25 mouse cellular contexts compared by ENCODE assay signal in genomic region chr17:28254804-28255203, GRCm38 (mm10). TPM values are rescaled to one million over a fixed set of nuclear protein-coding genes. Genes with fewer than 3 reads are reported as not detected.
DNase-seq lines count a peak whose midpoint lies in the region; ATAC-seq and TF ChIP-seq lines count a peak whose summit lies in the region.
"Had no signal": no experiment of that assay in that cellular context is flagged by ENCODE, and none has a peak within 500 bp of the region (broad histone marks: within the 10 kb centered on the region; RNA-seq: fewer than 3 reads in every experiment).

No protein-coding gene starts in this region.

- TF ChIP-seq CTCF in hindbrain, postnatal 0 days (IDR thresholded peaks at IDR 0.05; ENCODE audit: low read depth), result no peak
- no peak for TF ChIP-seq CTCF in midbrain, postnatal 0 days (IDR thresholded peaks at IDR 0.05)

- H3K9me3 ChIP-seq in hindbrain, embryonic 14.5 days (ENCODE audit: control insufficient read depth, low read length), result no peaks in the 10 kb centered on the region
- no peaks in the 10 kb centered on the region for H3K9me3 ChIP-seq in hindbrain, postnatal 0 days (ENCODE audit: low read length)
- no peaks in the 10 kb centered on the region for H3K9me3 ChIP-seq in midbrain, embryonic 13.5 days
- H3K9me3 ChIP-seq in midbrain, postnatal 0 days (ENCODE audit: low read length), result no peaks in the 10 kb centered on the region
- no peaks in the 10 kb centered on the region for H3K9me3 ChIP-seq in hindbrain, embryonic 15.5 days
- H3K9me3 ChIP-seq in neural tube, embryonic 14.5 days (ENCODE audit: control insufficient read depth, low read length), result no peaks in the 10 kb centered on the region
- H3K9me3 ChIP-seq: forebrain, embryonic 15.5 days had no signal

- no peak overlapping the region for H3K4me3 ChIP-seq in hindbrain, embryonic 14.5 days (replicated peaks; ENCODE audit: low read length)
- H3K4me3 ChIP-seq in hindbrain, postnatal 0 days (ENCODE audit: low read length), result no peak overlapping the region
- no peak overlapping the region for H3K4me3 ChIP-seq in midbrain, embryonic 13.5 days (replicated peaks)
- H3K4me3 ChIP-seq in midbrain, postnatal 0 days (ENCODE audit: low read depth, low read length), result no peak overlapping the region
- H3K4me3 ChIP-seq in hindbrain, embryonic 15.5 days, result no peak overlapping the region
- H3K4me3 ChIP-seq in neural tube, embryonic 14.5 days (ENCODE audit: low read depth, low read length), result no peak overlapping the region
- H3K4me3 ChIP-seq: embryonic facial prominence, embryonic 13.5 days; erythroblast, embryonic 14.5 days; forebrain, embryonic 15.5 days; layer of hippocampus, adult 2 months had no signal

- H3K27ac ChIP-seq in hindbrain, embryonic 14.5 days, result peak overlapping the region; percentile 66
- no peak overlapping the region for H3K27ac ChIP-seq in hindbrain, postnatal 0 days
- peak overlapping the region; percentile 40; the same call in 1 of the 2 replicates for H3K27ac ChIP-seq in midbrain, embryonic 13.5 days
- no peak overlapping the region for H3K27ac ChIP-seq in midbrain, postnatal 0 days (ENCODE audit: low read depth, low read length)
- peak overlapping the region; percentile 20 for H3K27ac ChIP-seq in hindbrain, embryonic 15.5 days (replicated peaks)
- peak overlapping the region; percentile 70; the same call in 1 of the 2 replicates for H3K27ac ChIP-seq in neural tube, embryonic 14.5 days (ENCODE audit: low read depth, low read length)
- H3K27ac ChIP-seq: forebrain, embryonic 15.5 days; layer of hippocampus, adult 2 months; liver, embryonic 14.5 days had no signal

- peaks cover 20% of the 10 kb centered on the region for H3K4me1 ChIP-seq in hindbrain, embryonic 14.5 days (replicated peaks; ENCODE audit: control insufficient read depth, insufficient read depth, low read length)
- H3K4me1 ChIP-seq in hindbrain, postnatal 0 days (ENCODE audit: insufficient read depth, low read length), result peaks cover 8% of the 10 kb centered on the region
- peaks cover 18% of the 10 kb centered on the region for H3K4me1 ChIP-seq in midbrain, embryonic 13.5 days (replicated peaks)
- no peaks in the 10 kb centered on the region for H3K4me1 ChIP-seq in midbrain, postnatal 0 days (ENCODE audit: insufficient read depth, low read length)
- H3K4me1 ChIP-seq in hindbrain, embryonic 15.5 days (replicated peaks), result peaks cover 26% of the 10 kb centered on the region
- H3K4me1 ChIP-seq in neural tube, embryonic 14.5 days (ENCODE audit: control insufficient read depth, insufficient read depth, low read length), result peaks cover 14% of the 10 kb centered on the region

- no peak for DNase-seq in hindbrain, embryonic 14.5 days (ENCODE audit: low spot score)
- no peak for DNase-seq in hindbrain, postnatal 0 days (ENCODE audit: low spot score)
- no peak for DNase-seq in midbrain, postnatal 0 days (ENCODE audit: low spot score)
- no peak for DNase-seq in embryo, embryonic 11 days
- DNase-seq: adrenal gland, adult 2 months; B cell, adult 2 months; cerebellum, adult 11-12 months; cerebellum, postnatal 10 days; gastrocnemius, postnatal 10 days; heart, adult 11 months; kidney, postnatal 25 days; lung, embryonic 14.5 days; thymus, adult 18-20 months; thymus, postnatal 4 days had no signal

- no peaks in the 10 kb centered on the region for H3K36me3 ChIP-seq in hindbrain, embryonic 14.5 days (replicated peaks; ENCODE audit: control insufficient read depth, insufficient read depth)
- H3K36me3 ChIP-seq in hindbrain, postnatal 0 days (ENCODE audit: insufficient read depth, low read length), result no peaks in the 10 kb centered on the region
- no peaks in the 10 kb centered on the region for H3K36me3 ChIP-seq in midbrain, embryonic 13.5 days
- H3K36me3 ChIP-seq in midbrain, postnatal 0 days (ENCODE audit: insufficient read depth, low read length), result no peaks in the 10 kb centered on the region
- H3K36me3 ChIP-seq in hindbrain, embryonic 15.5 days, result no peaks in the 10 kb centered on the region
- H3K36me3 ChIP-seq in neural tube, embryonic 14.5 days (ENCODE audit: control insufficient read depth, insufficient read depth, low read length), result no peaks in the 10 kb centered on the region
- H3K36me3 ChIP-seq: forebrain, embryonic 15.5 days had no signal

- WGBS in hindbrain, embryonic 14.5 days, result 53% methylated on average over 4 of the region's 4 CpGs
- 67% methylated on average over 4 of the region's 4 CpGs for WGBS in hindbrain, postnatal 0 days
- 76% methylated on average over 4 of the region's 4 CpGs for WGBS in midbrain, embryonic 13.5 days
- WGBS in midbrain, postnatal 0 days, result 73% methylated on average over 4 of the region's 4 CpGs
- WGBS in hindbrain, embryonic 15.5 days, result 48% methylated on average over 4 of the region's 4 CpGs
- 26% methylated on average over 4 of the region's 4 CpGs for WGBS in neural tube, embryonic 14.5 days

- ATAC-seq in hindbrain, embryonic 14.5 days (ENCODE audit: low FRiP score), result no peak
- ATAC-seq in hindbrain, postnatal 0 days, result no peak
- no peak for ATAC-seq in midbrain, embryonic 13.5 days
- ATAC-seq in midbrain, postnatal 0 days (ENCODE audit: low FRiP score), result no peak
- peak; percentile 52; the same call in 1 of the 2 replicates for ATAC-seq in hindbrain, embryonic 15.5 days (ENCODE audit: low FRiP score, low read depth)
- peak; percentile 52; the same call in 1 of the 2 replicates for ATAC-seq in neural tube, embryonic 14.5 days (ENCODE audit: low read depth)
- ATAC-seq: forebrain, embryonic 15.5 days; intestine, postnatal 0 days had no signal

- H3K9ac ChIP-seq in hindbrain, embryonic 14.5 days, result no peak overlapping the region
- H3K9ac ChIP-seq in hindbrain, postnatal 0 days (replicated peaks; ENCODE audit: low read length), result no peak overlapping the region
- no peak overlapping the region for H3K9ac ChIP-seq in midbrain, embryonic 13.5 days (replicated peaks)
- H3K9ac ChIP-seq in midbrain, postnatal 0 days (replicated peaks; ENCODE audit: low read length, poor library complexity, severe bottlenecking), result no peak overlapping the region
- H3K9ac ChIP-seq in hindbrain, embryonic 15.5 days, result no peak overlapping the region
- no peak overlapping the region for H3K9ac ChIP-seq in neural tube, embryonic 14.5 days (replicated peaks; ENCODE audit: low read depth, low read length)
- H3K9ac ChIP-seq: forebrain, embryonic 15.5 days; liver, embryonic 14.5 days; lung, embryonic 14.5 days had no signal

- no peak overlapping the region for H3K4me2 ChIP-seq in hindbrain, embryonic 14.5 days (replicated peaks)
- H3K4me2 ChIP-seq in hindbrain, postnatal 0 days (ENCODE audit: low read depth, low read length), result no peak overlapping the region
- no peak overlapping the region for H3K4me2 ChIP-seq in midbrain, embryonic 13.5 days (replicated peaks)
- H3K4me2 ChIP-seq in midbrain, postnatal 0 days (ENCODE audit: low read depth, low read length, poor library complexity, severe bottlenecking), result no peak overlapping the region
- no peak overlapping the region for H3K4me2 ChIP-seq in hindbrain, embryonic 15.5 days
- H3K4me2 ChIP-seq in neural tube, embryonic 14.5 days (ENCODE audit: low read depth, low read length), result no peak overlapping the region
- H3K4me2 ChIP-seq: embryonic facial prominence, embryonic 13.5 days; forebrain, embryonic 15.5 days; heart, embryonic 11.5 days; lung, embryonic 14.5 days had no signal

- H3K27me3 ChIP-seq in hindbrain, embryonic 14.5 days (ENCODE audit: control insufficient read depth, insufficient read depth, low read length), result no peaks in the 10 kb centered on the region
- H3K27me3 ChIP-seq in hindbrain, postnatal 0 days (ENCODE audit: insufficient read depth, low read length), result no peaks in the 10 kb centered on the region
- no peaks in the 10 kb centered on the region for H3K27me3 ChIP-seq in midbrain, embryonic 13.5 days
- no peaks in the 10 kb centered on the region for H3K27me3 ChIP-seq in midbrain, postnatal 0 days (ENCODE audit: insufficient read depth, low read length)
- no peaks in the 10 kb centered on the region for H3K27me3 ChIP-seq in hindbrain, embryonic 15.5 days
- no peaks in the 10 kb centered on the region for H3K27me3 ChIP-seq in neural tube, embryonic 14.5 days (ENCODE audit: control insufficient read depth, insufficient read depth, low read length)
- H3K27me3 ChIP-seq: CH12.LX; embryonic facial prominence, embryonic 13.5 days; forebrain, embryonic 15.5 days had no signal

RNA-seq across cellular contexts. Expression of gene Ppard, which starts 22.3 kb away (rescaled TPM):
- 1.6 and 1.8 TPM in 2 replicates for polyA plus RNA-seq in hindbrain, embryonic 14.5 days (2014; fragmentation: Nextera tagmentation; extraction: Ambion mirVana)
- total RNA-seq in hindbrain, postnatal 0 days (2014; rRNA removed), result 16.4 and 16.6 TPM in 2 replicates
- 1.4 and 1.7 TPM in 2 replicates for polyA plus RNA-seq in hindbrain, postnatal 0 days (2015; fragmentation: Nextera tagmentation; extraction: Ambion mirVana)
- polyA plus RNA-seq in midbrain, embryonic 13.5 days (2015; fragmentation: Nextera tagmentation; extraction: Ambion mirVana), result 0.84 and 1.4 TPM in 2 replicates
- total RNA-seq in midbrain, postnatal 0 days (2014; rRNA removed), result 7.7 and 10.1 TPM in 2 replicates
- 1.2 and 1.5 TPM in 2 replicates for polyA plus RNA-seq in midbrain, postnatal 0 days (2015; fragmentation: Nextera tagmentation; extraction: Ambion mirVana)
- polyA plus RNA-seq in hindbrain, embryonic 15.5 days (2015; fragmentation: Nextera tagmentation; extraction: Ambion mirVana), result 1.8 and 2.2 TPM in 2 replicates
- 1.3 and 2.0 TPM in 2 replicates for polyA plus RNA-seq in neural tube, embryonic 14.5 days (2014; fragmentation: Nextera tagmentation; extraction: Ambion mirVana)

RNA-seq across cellular contexts. Expression of gene Def6, which starts 47.2 kb away (rescaled TPM):
- 4.3 and 6.5 TPM in 2 replicates for polyA plus RNA-seq in hindbrain, embryonic 14.5 days (2014; fragmentation: Nextera tagmentation; extraction: Ambion mirVana)
- total RNA-seq in hindbrain, postnatal 0 days (2014; rRNA removed), result 5.4 and 13.0 TPM in 2 replicates
- polyA plus RNA-seq in hindbrain, postnatal 0 days (2015; fragmentation: Nextera tagmentation; extraction: Ambion mirVana), result 7.8 and 9.9 TPM in 2 replicates
- polyA plus RNA-seq in midbrain, embryonic 13.5 days (2015; fragmentation: Nextera tagmentation; extraction: Ambion mirVana), result 4.5 and 5.6 TPM in 2 replicates
- total RNA-seq in midbrain, postnatal 0 days (2014; rRNA removed), result 6.7 and 8.5 TPM in 2 replicates
- polyA plus RNA-seq in midbrain, postnatal 0 days (2015; fragmentation: Nextera tagmentation; extraction: Ambion mirVana), result 7.4 and 8.3 TPM in 2 replicates
- polyA plus RNA-seq in hindbrain, embryonic 15.5 days (2015; fragmentation: Nextera tagmentation; extraction: Ambion mirVana), result 6.4 and 8.9 TPM in 2 replicates
- 4.0 and 5.0 TPM in 2 replicates for polyA plus RNA-seq in neural tube, embryonic 14.5 days (2014; fragmentation: Nextera tagmentation; extraction: Ambion mirVana)

RNA-seq across cellular contexts. Expression of gene Fance, which starts 58.5 kb away (rescaled TPM):
- polyA plus RNA-seq in hindbrain, embryonic 14.5 days (2014; fragmentation: Nextera tagmentation; extraction: Ambion mirVana), result 22.0 and 22.6 TPM in 2 replicates
- total RNA-seq in hindbrain, postnatal 0 days (2014; rRNA removed), result 38.7 and 46.5 TPM in 2 replicates
- 23.6 and 27.2 TPM in 2 replicates for polyA plus RNA-seq in hindbrain, postnatal 0 days (2015; fragmentation: Nextera tagmentation; extraction: Ambion mirVana)
- polyA plus RNA-seq in midbrain, embryonic 13.5 days (2015; fragmentation: Nextera tagmentation; extraction: Ambion mirVana), result 20.2 and 26.9 TPM in 2 replicates
- total RNA-seq in midbrain, postnatal 0 days (2014; rRNA removed), result 33.4 and 33.6 TPM in 2 replicates
- 26.1 and 28.6 TPM in 2 replicates for polyA plus RNA-seq in midbrain, postnatal 0 days (2015; fragmentation: Nextera tagmentation; extraction: Ambion mirVana)
- 25.5 and 26.2 TPM in 2 replicates for polyA plus RNA-seq in hindbrain, embryonic 15.5 days (2015; fragmentation: Nextera tagmentation; extraction: Ambion mirVana)
- 22.7 and 23.5 TPM in 2 replicates for polyA plus RNA-seq in neural tube, embryonic 14.5 days (2014; fragmentation: Nextera tagmentation; extraction: Ambion mirVana)

Comparison
In these comparisons a context has a peak if more than half of its experiments do, and no peak if none do; other contexts are left out.
1. ATAC-seq: peak in hindbrain, embryonic 15.5 days (single experiment) and neural tube, embryonic 14.5 days (single experiment); none in hindbrain, embryonic 14.5 days (single experiment), hindbrain, postnatal 0 days (single experiment), midbrain, embryonic 13.5 days (single experiment) and midbrain, postnatal 0 days (single experiment).
2. H3K27ac ChIP-seq: peak in hindbrain, embryonic 14.5 days (single experiment), midbrain, embryonic 13.5 days (single experiment), hindbrain, embryonic 15.5 days (single experiment) and neural tube, embryonic 14.5 days (single experiment); none in hindbrain, postnatal 0 days (single experiment) and midbrain, postnatal 0 days (single experiment).